Mouse (Mus musculus) heart, postnatal 36 days (tissue): Measurements from ENCODE around the gene Hist1h2bf. TPM values are rescaled to one million over a fixed set of nuclear protein-coding genes. Genes with fewer than 3 reads are reported as not detected.
A peak's percentile ranks its signal among the peaks of the same experiment; 100 is the strongest.
"Not testable (repeated sequence)": the region's sequence is repeated elsewhere in the genome, so short reads cannot be mapped to it uniquely, and the experiment has no call there.

Source experiments
- DNase-seq, 2 experiments: peaks; one replicate each; pipeline ENCODE4 v3.0.0; 2021 to 2022
- intact Hi-C: fragments of 180-260 bp; cut with DNase I; formaldehyde crosslinking; loops from one replicate; pipeline ENCODE4 v1.15.1; 2025
- total RNA-seq, 2 experiments: library from RNA; stranded (reverse); gene quantifications; 2 replicates each; pipeline ENCODE4 v1.2.3; 2021

Hist1h2bf gene
- 10 to 100 TPM; 13.1 to 14.6 TPM for total RNA-seq

- intact Hi-C loops: not testable (repeated sequence)
- DNase-seq: peak; percentile 77 to 82
These were observed at the start of gene Hist1h2bf, which contains the start of gene Hist1h2ad for GRCm38 (mm10) chr13:23573898-23574524. Gene Hist1h2bf (minus strand): TSS chr13:23574196. Gene Hist1h2ad (plus strand): TSS chr13:23574381.

GRCm38 (mm10) chr13:23622861-23623450 is 49.0 kb upstream of the Hist1h2bf start:
- intact Hi-C loops: loop anchor here (1.0 to 10.0 kb wide), 6 partner anchors 38 to 1911 kb away; partner anchors contain the start of genes Hist1h1a, Hist1h2bc, Hist1h3a and Hist1h4a
- DNase-seq: peak in 1 of 2 experiments; percentile 13

GRCm38 (mm10) chr13:23622175-23622671 is 48.2 kb upstream of the Hist1h2bf start, which contains the start of gene Hist1h1e:
Gene Hist1h1e (minus strand): TSS chr13:23622558.
- intact Hi-C loops: loop anchor here (1.0 to 10.0 kb wide), 6 partner anchors 37 to 1910 kb away; partner anchors contain the start of genes Hist1h1a, Hist1h2bc, Hist1h3a and Hist1h4a
- peak; percentile 93 to 94 for DNase-seq

- peak; percentile 62 to 66 for DNase-seq
- intact Hi-C loops: loop anchor here (1.0 to 10.0 kb wide), 8 partner anchors 37 to 1909 kb away; partner anchors contain the start of genes Hist1h1a, Hist1h1c, Hist1h2bc and Hist1h3a
These were observed 47.7 kb upstream of the Hist1h2bf start for GRCm38 (mm10) chr13:23621532-23622174.

- intact Hi-C loops: loop anchor here (2.0 to 10.0 kb wide), 5 partner anchors 118 to 1909 kb away; partner anchors contain the start of genes Hist1h1a, Hist1h1c, Hist1h3a and Hist1h4a
These were observed 46.9 kb upstream of the Hist1h2bf start, which contains the start of gene Hist1h2be for GRCm38 (mm10) chr13:23620733-23621531. Gene Hist1h2be (minus strand): TSS chr13:23621124.

GRCm38 (mm10) chr13:23620056-23620732 is 46.2 kb upstream of the Hist1h2bf start:
- no peak for DNase-seq
- intact Hi-C loops: loop anchor here (2.0 to 10.0 kb wide), 5 partner anchors 119 to 1908 kb away; partner anchors contain the start of genes Hist1h1a, Hist1h1c, Hist1h3a and Hist1h4a

More at GRCm38 (mm10) chr13:23620733-23621531, 46.9 kb upstream of the Hist1h2bf start, which contains the start of gene Hist1h2be:
- DNase-seq: peak; percentile 55 to 77

DNA sequence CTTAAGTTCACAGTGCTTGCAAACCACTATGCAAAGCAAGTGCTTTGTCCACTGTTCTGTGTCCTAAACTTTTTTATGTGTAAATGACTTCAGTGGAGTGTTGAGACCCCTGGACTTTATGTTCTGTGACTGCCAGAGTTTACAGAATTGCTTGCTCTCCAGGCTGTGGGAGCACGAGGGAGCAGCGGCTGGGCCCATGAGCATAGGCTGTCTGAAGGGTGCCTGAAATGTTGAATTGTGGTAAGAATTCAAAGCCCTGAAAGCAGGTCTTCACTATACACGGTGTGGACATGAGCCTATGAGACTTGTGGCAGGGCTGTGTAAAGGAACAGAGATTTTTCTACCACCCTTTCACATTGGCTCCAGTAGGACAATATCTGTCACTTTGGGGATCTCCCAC is 37.6 kb upstream of the Hist1h2bf start:
- intact Hi-C loops: no loop called here
- no peak for DNase-seq

DNA sequence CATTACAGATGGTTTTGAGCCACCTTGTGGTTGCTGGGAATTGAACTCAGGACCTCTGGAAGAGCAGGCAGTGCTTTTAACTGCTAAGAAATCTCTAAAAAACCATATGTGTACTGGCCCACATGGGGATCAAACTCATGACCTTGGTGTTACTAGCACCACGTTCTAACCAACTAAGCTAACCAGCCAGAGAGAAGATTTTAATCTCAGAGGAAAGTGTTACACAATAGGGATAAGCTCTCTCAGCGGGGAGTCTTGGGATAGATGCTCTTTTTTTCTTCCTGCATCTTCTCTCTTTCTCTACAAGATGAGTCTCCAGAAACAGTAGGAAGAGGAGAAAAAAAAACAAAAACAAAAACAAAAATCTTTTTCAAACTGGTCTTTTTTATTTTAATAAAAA is 36.4 kb upstream of the Hist1h2bf start:
- intact Hi-C loops: no loop called here
- no peak for DNase-seq

DNA sequence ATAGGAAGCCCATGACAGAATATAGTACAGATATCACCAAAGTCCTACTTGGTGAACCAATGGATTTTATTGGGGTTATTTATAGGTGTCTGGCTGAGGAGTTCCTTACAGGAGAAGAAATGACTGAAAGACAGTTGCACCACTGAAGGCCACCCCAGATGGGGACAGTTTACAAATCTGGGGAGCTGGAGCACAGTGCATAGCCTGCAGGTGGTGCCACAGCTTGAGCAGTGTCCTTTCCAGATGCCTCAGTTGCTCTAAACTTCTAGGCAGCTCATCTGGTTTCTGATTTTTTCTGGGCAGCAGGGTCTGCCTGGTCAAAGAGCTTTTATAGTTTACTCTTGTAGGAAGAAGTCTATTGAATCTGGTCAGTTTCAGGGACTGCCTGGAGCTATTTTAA is 35.8 kb upstream of the Hist1h2bf start:
- intact Hi-C loops: no loop called here
- no peak for DNase-seq

GRCm38 (mm10) chr13:23609209-23609608 is 35.2 kb upstream of the Hist1h2bf start:
- intact Hi-C loops: no loop called here
- DNase-seq: no peak

GRCm38 (mm10) chr13:23605052-23605451 is 31.1 kb upstream of the Hist1h2bf start:
- intact Hi-C loops: no loop called here
- DNase-seq: no peak

GRCm38 (mm10) chr13:23604452-23604851 is 30.5 kb upstream of the Hist1h2bf start:
- intact Hi-C loops: no loop called here
- no peak for DNase-seq

- intact Hi-C loops: no loop called here
- no peak for DNase-seq
These were observed 29.2 kb upstream of the Hist1h2bf start for GRCm38 (mm10) chr13:23603182-23603699.

- intact Hi-C loops: loop anchor here (2.0 to 5.0 kb wide), 2 partner anchors 76 to 173 kb away; no protein-coding TSS in a partner anchor
- peak; percentile 79 to 85 for DNase-seq
These were observed 24.0 kb upstream of the Hist1h2bf start for GRCm38 (mm10) chr13:23597957-23598356.

DNA sequence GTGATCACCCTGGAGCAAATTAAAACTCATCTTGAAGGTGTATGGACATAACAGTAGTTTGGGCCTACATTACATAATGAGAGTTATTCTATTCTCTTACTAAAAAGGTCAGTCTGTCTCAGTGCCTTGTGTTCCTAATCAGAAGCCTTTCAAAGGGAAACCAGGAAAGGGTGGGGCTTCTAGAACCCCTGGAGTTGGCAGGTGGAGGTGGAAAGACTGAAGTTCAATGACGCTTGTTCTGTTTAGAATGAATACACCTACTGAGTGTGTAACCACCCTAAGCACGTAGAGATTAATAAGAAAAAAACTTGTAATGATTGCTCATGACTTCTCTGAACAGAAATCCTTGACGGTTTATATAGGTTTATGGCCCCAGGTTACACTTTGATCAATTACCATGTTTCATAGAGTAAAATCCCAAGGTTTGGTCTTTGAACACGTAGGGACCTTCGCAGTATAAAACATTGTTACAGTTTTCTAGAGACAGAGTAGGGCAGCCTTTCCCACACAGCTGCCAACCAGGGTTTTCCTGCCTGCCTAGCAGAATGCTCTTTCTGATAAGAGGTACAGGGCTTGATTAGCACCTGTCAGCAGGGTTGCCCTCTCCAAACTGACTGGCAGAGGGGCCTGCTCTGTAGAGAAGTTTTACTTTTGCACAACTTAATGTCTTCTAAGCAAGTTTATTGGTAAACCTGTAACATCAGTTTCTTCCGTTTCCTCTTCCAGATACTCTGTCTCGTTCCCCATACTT is 21.8 kb upstream of the Hist1h2bf start:
- intact Hi-C loops: loop anchor here (5.0 kb wide), 1 partner anchor 73 kb away; no protein-coding TSS in a partner anchor
- DNase-seq: no peak

GRCm38 (mm10) chr13:23595185-23595584 is 21.2 kb upstream of the Hist1h2bf start:
- no peak for DNase-seq
- intact Hi-C loops: loop anchor here (5.0 kb wide), 1 partner anchor 73 kb away; no protein-coding TSS in a partner anchor

DNA sequence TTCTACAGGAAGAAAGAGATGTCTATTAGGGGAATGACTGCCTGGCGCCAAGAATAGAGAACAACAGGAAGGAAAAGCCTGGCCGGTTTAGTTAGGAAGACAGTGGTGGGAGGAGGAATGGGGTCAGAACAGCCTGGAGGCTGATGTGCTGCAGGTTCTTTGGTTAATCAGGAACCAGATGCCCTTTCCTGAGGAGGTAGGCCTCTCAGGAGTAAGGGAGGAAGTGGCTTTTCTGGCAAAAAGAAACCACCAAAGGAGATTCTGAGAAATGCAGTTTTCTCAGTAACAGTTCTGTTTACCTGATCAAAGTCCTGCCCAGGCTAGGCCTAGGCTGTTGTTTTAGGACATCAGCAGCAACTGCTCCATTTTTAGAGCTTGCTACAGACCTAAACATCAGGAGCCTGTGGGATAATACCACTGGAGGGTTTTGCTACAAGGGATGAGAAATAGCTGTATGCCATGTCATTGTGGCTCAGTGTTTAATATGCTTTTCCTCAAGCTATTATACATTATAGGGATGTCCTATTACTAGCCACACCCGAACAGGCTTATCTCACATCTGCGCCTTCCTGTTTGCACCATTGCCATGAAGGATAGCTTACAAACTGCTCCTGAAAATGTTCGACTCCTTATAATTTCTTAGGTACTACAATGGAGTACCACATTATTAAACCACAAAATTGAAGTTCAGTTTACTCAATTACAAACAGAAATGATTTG is 19.2 kb upstream of the Hist1h2bf start:
- intact Hi-C loops: no loop called here
- DNase-seq: no peak
